Mouse (Mus musculus) kidney, adult 2 months (tissue): ENCODE measurements around the gene Fam155a. TPM values are rescaled to one million over a fixed set of nuclear protein-coding genes. Genes with fewer than 3 reads are reported as not detected.

Source experiments
- DNase-seq: peaks from one replicate; pipeline ENCODE4 v3.0.0; 2021
- H3K27ac ChIP-seq: fragments of 200-500 bp; 2 replicates; pipeline ENCODE4 v1.5.1; 2012; ENCODE audit warnings: low read depth, low read length, control low read depth, inconsistent platforms; ENCODE audit not compliant: insufficient read depth
- H3K27me3 ChIP-seq: fragments of 200-500 bp; replicated peaks from 2 replicates; pipeline ENCODE4 v1.6.1; 2012; ENCODE audit warnings: mild to moderate bottlenecking, moderate library complexity, low read length, inconsistent platforms; ENCODE audit not compliant: control insufficient read depth, insufficient read depth
- H3K36me3 ChIP-seq: fragments of 200-500 bp; 2 replicates; pipeline ENCODE4 v1.6.1; 2012; ENCODE audit warnings: mild to moderate bottlenecking, moderate library complexity, low read length, inconsistent platforms; ENCODE audit not compliant: control insufficient read depth, insufficient read depth
- H3K4me1 ChIP-seq: fragments of 200-500 bp; 2 replicates; pipeline ENCODE4 v1.6.1; 2011; ENCODE audit warnings: low read length; ENCODE audit not compliant: control insufficient read depth, insufficient read depth
- H3K4me3 ChIP-seq: fragments of 200-500 bp; 2 replicates; pipeline ENCODE4 v1.5.1; 2011; ENCODE audit warnings: mild to moderate bottlenecking, low read depth, low read length, control low read depth; ENCODE audit not compliant: insufficient read depth
- CTCF ChIP-seq: fragments of 200-500 bp; conservative IDR thresholded peaks from 2 replicates; pipeline ENCODE4 v1.5.1; 2011; ENCODE audit warnings: low read depth, mild to moderate bottlenecking, control low read depth, low read length, moderate library complexity, mixed read lengths; ENCODE audit not compliant: insufficient read depth, insufficient read length
- POLR2A ChIP-seq: fragments of 200-500 bp; IDR thresholded peaks from one replicate; pipeline ENCODE4 v1.6.1; 2011; ENCODE audit warnings: low read depth, low read length, control low read depth
- WGBS: fragments of 180-500 bp; shearing (Covaris S2); methylation state at CpG from one replicate; pipeline ENCODE4 v1.1.7; 2018; 5-methylcytosine and 5-hydroxymethylcytosine counted together
- polyA plus RNA-seq: library from polyadenylated mRNA; depleted of rRNA; stranded (reverse); fragments of >200 nt; gene quantifications from 2 replicates; pipeline ENCODE4 v1.2.3, GENCODE M21; 2012

Fam155a gene
- polyA plus RNA-seq, 1 experiment: 0.08 TPM

DNA sequence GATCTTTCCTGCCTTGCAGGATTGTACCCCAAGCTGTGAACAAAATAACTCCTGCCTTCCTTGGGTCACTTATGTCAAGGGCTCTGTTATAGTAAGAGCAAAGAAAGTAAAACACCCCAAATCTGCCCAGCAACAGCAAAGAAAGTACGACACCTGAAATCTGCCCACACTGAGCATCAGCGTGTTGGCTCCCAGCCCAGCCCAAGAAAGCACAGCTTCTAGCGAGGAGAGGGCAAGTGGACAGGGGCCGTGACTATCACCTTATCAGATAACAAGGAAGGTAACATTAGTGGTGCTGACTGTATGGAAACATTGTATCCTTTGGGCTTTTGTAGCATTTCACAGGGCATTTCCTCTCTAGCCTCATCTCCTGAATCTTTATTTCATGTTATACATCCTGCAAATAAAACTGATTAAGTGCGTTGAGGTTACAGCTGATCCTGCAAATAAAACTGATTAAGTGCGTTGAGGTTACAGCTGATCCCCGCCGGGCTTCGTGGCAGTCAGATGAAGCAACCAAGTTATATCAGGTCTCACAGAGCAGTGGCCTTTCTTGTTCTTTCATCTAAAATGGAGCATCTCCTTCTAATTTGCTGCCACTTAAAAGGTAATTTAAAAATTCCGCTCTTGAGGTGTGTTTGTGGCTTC is 435.6 kb downstream of the Fam155a start:
- Histone ChIP-seq H3K4me3 (no peak overlapping the region), H3K27me3 (no peaks in the 10 kb centered on the region), H3K27ac (no peak overlapping the region), H3K36me3 (no peaks in the 10 kb centered on the region), H3K4me1 (no peaks in the 10 kb centered on the region)
- no peak for TF ChIP-seq CTCF
- no peak for TF ChIP-seq POLR2A
- WGBS: 28% methylated on average over 10 of the region's 10 CpGs
- DNase-seq: no peak

DNA sequence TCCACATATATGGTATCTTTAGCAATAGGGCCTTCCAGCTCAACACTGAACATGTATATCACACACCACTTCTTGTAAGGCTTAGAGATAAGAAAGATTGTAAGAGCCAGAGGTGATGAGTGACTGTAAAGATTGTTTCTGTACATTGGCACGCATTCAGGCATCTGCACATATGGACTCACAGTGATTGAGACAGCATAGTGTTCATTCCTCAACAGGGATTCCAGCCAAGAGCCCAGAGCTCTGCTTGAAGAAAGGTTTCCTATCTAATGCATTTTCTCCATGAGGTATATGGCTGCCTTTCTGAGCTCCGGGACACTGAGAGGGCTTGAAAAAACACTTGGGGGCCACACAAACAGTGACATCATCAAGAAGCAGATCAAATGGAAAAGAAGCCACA is 438.2 kb downstream of the Fam155a start:
- DNase-seq: no peak
- no peak overlapping the region for H3K4me3 ChIP-seq
- no peaks in the 10 kb centered on the region for H3K4me1 ChIP-seq
- no peaks in the 10 kb centered on the region for H3K36me3 ChIP-seq
- TF ChIP-seq CTCF (no peak), POLR2A (no peak)
- WGBS: 87% methylated on average over 2 of the region's 2 CpGs
- H3K27me3 ChIP-seq: no peaks in the 10 kb centered on the region
- H3K27ac ChIP-seq: no peak overlapping the region

DNA sequence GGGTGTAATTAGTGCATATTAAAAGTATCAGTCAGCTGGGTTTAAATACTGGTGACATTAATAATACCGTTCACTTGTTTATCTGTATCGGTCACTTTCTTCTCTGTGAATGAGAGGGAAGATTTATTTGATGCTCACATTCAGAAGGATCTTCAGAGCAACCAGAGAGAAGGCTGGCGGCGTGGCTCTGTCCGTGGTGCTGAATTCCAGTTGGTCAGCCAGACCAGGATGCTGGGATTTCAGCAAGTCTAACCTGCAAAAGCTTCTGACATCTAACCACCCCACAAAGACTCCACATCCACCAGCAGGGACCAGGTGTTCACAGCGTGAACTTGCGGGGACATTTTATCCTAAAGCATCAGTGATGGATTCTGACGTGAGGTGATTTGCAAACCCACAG is 461.5 kb downstream of the Fam155a start:
- no peak overlapping the region for H3K27ac ChIP-seq
- H3K4me3 ChIP-seq: no peak overlapping the region
- H3K27me3 ChIP-seq: no peaks in the 10 kb centered on the region
- 22% methylated on average over 8 of the region's 8 CpGs for WGBS
- TF ChIP-seq CTCF (no peak), POLR2A (no peak)
- H3K36me3 ChIP-seq: no peaks in the 10 kb centered on the region
- H3K4me1 ChIP-seq: no peaks in the 10 kb centered on the region
- DNase-seq: peak; percentile 2

DNA sequence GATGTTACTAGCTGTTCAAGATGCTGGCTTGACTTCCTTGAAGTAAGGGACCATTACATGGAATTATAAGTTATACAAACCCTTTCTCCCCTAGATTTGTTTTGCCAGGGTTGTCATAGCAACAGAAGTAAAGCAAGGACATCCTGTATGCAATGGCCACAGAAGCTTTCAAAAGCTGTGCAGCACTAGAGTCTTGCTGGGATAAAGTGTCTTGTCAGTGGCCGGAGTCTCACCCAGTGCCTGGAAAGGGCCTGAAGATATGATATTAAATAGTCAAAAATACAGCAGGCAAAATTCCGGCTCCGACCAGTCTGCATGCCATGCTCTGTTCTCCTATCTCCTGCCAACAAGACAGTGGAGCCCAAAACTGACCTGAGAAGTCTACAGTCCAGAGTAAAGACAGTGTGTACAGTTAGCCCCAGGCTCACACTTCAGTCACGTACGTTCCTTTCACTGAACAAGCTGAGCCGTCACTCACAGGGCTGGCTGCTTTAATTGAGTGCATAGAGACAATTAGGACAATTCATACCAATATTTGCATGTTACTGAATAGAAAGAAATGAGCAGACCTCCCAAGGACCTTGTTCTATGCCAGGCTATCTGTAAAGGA is 467.3 kb downstream of the Fam155a start:
- no peaks in the 10 kb centered on the region for H3K36me3 ChIP-seq
- H3K27ac ChIP-seq: no peak overlapping the region
- TF ChIP-seq CTCF (no peak), POLR2A (no peak)
- H3K4me3 ChIP-seq: no peak overlapping the region
- no peaks in the 10 kb centered on the region for H3K27me3 ChIP-seq
- no peaks in the 10 kb centered on the region for H3K4me1 ChIP-seq
- DNase-seq: no peak
- WGBS: 77% methylated on average over 6 of the region's 6 CpGs

DNA sequence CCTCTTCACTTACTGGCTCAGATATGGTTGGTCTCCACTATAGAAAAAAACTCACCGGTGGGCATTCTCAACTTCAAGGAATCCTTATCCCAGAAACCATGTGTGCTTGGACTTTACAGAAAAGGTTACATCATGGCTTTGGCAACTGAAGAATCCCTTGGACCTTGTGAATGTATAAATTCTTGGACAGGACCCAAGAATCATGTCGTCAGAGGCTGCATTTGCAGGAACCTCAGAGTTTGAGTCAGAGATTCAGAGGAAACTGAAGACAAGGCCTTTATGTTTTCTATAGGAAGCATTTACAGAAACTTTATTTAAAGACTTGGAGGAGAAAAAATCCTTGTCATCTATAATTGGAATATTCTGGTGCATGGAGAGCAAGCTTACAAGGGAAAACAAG is 475.9 kb downstream of the Fam155a start:
- Histone ChIP-seq H3K27ac (no peak overlapping the region), H3K27me3 (no peaks in the 10 kb centered on the region), H3K4me3 (no peak overlapping the region), H3K4me1 (no peaks in the 10 kb centered on the region), H3K36me3 (no peaks in the 10 kb centered on the region)
- DNase-seq: no peak
- 75% methylated on average over 2 of the region's 2 CpGs for WGBS
- TF ChIP-seq CTCF (no peak), POLR2A (no peak)

DNA sequence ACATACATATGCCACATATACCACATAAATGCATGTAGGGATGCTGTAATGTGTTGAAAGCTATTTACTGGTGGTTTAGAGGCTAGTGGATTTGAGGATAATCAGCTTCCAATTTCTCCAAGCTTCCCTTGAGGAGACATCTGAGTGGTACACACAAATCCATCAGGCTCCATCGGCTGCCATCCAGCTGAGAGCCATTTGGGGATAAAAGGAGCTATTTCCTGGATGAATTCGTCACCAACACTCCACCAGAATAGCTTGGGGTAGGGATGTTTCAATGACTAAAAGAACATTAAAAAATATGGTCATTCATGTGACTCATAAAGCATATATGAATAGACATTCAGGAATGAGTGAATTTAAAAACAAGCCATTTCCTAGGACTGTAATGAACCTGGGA is 478.4 kb downstream of the Fam155a start:
- no peak overlapping the region for H3K4me3 ChIP-seq
- no peaks in the 10 kb centered on the region for H3K36me3 ChIP-seq
- H3K27ac ChIP-seq: no peak overlapping the region
- no peak for DNase-seq
- peaks cover 1% of the 10 kb centered on the region; the same call in 1 of the 2 replicates for H3K27me3 ChIP-seq
- TF ChIP-seq CTCF: no peak
- no peak for TF ChIP-seq POLR2A
- H3K4me1 ChIP-seq: no peaks in the 10 kb centered on the region
- WGBS: 72% methylated on average over 2 of the region's 2 CpGs

DNA sequence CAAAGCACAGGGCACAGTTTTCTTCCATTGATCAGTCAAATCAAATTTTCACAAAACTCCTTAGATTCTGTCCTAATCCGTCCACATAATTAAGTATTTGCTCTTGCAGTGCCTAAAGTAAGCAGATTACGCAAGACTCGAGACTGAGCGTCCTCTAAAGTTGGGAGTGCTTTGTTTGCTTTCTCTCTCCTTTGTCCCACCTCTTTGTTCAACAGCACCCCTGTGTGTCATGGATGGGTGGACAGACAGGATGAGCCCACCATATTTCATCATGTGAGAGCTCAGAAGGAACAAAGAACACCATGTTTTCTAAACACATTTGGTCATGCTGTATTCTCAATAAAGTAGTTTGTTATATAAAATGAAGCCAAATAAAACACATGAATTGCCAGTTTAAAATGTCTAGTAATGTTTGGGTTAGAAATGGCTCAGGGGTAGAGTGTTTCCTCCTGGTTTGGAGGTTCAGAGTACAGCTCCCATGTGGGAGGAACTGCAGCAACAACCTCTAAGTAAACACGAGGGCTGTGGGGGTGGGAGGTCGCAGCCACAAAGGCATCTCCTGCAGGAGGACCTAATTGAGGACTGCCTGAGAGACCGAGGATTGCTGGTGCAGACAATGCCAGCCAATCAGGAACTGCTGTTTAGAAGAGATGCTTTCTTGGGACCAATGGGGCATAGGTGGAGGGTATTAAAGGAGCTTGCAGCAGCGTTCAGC is 482.8 kb downstream of the Fam155a start:
- Histone ChIP-seq H3K27me3 (peaks cover 1% of the 10 kb centered on the region; the same call in 1 of the 2 replicates), H3K4me3 (no peak overlapping the region), H3K27ac (no peak overlapping the region), H3K4me1 (no peaks in the 10 kb centered on the region), H3K36me3 (no peaks in the 10 kb centered on the region)
- WGBS: 28% methylated on average over 8 of the region's 8 CpGs
- no peak for TF ChIP-seq POLR2A
- TF ChIP-seq CTCF: no peak
- DNase-seq: no peak
